Mouse (Mus musculus) c-Kit-negative CD71-positive TER-119-positive erythroid progenitor cells, embryonic 14.5 days (primary cell): ENCODE measurements around the gene Kctd10.

Source experiments
- DNase-seq: peaks from one replicate; pipeline ENCODE4 v3.0.0-alpha.2; 2013; ENCODE audit warnings: low read depth, low spot score

Gene Kctd10

GRCm38 (mm10) chr5:114347005-114347404 is 33.3 kb downstream of the Kctd10 start:
- no peak for DNase-seq

- DNase-seq = peak; percentile 44
Measured at GRCm38 (mm10) chr5:114345538-114345937, 34.8 kb downstream of the Kctd10 start.

GRCm38 (mm10) chr5:114343612-114344011 is 36.7 kb downstream of the Kctd10 start:
- no peak for DNase-seq

GRCm38 (mm10) chr5:114342996-114343395 is 37.3 kb downstream of the Kctd10 start:
- DNase-seq = no peak

GRCm38 (mm10) chr5:114323791-114324507 is 56.4 kb downstream of the Kctd10 start:
- no peak for DNase-seq

- no peak for DNase-seq
Measured at GRCm38 (mm10) chr5:114323105-114323790, 57.1 kb downstream of the Kctd10 start.
